Mouse (Mus musculus): ENCODE measurements around the gene Fam92b.

The Fam92b gene

GRCm38 (mm10) chr8:120177318-120178123, at the start of gene Fam92b:
Gene Fam92b (minus strand): TSS chr8:120177466.
- peak; percentile 88 for DNase-seq (ENCODE audit: low read depth, low spot score)

- no peak for DNase-seq (ENCODE audit: low read depth, low spot score)
These were observed 48.3 kb upstream of the Fam92b start for GRCm38 (mm10) chr8:120225421-120226151.

DNA sequence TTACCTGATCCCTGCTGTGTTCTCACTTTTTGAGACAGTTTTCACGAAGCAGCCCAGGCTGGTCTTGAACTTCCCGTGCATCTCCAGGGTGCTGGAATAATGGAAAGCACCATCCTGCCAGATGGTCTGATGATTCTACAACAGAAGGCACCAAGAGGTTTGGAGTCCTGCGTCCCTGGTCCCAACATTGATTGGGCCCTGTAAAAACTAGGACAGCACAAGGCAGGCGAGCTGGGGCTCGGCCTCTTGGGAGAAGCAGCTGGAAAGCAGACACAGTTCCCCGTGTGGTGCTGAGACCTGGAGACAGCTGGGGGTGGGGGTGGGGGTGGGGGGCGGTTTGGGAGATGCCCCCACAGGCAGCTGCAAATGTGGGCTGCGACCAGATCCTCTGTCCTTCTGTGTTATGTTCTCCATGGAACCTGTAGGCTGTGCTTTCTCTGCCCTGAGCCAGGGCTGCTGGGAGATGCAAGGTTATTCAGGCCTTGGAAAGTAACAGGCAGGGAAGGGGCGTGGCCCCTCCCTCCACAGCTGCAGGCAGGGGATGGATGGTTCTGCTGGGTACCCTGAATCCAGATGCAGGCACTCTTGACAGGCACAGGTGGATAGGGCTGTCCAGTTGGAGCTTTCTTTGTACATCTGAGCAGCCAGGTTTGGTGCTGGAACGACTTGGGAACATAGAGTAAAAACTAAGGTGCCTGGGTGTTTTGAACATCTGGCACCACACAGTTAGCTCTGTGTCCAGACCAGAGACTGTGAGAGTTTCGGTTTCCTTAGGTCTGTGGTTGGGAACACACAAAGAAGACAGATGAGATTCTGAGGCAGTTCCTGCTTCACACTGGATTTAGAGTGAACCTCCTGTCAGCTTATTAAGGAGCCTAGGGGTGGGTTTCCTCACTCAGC, 47.5 kb upstream of the Fam92b start:
- DNase-seq (ENCODE audit: low read depth, low spot score) = no peak

- no peak for DNase-seq (ENCODE audit: low read depth, low spot score)
These were observed 45.3 kb upstream of the Fam92b start for GRCm38 (mm10) chr8:120222548-120222947.

DNA sequence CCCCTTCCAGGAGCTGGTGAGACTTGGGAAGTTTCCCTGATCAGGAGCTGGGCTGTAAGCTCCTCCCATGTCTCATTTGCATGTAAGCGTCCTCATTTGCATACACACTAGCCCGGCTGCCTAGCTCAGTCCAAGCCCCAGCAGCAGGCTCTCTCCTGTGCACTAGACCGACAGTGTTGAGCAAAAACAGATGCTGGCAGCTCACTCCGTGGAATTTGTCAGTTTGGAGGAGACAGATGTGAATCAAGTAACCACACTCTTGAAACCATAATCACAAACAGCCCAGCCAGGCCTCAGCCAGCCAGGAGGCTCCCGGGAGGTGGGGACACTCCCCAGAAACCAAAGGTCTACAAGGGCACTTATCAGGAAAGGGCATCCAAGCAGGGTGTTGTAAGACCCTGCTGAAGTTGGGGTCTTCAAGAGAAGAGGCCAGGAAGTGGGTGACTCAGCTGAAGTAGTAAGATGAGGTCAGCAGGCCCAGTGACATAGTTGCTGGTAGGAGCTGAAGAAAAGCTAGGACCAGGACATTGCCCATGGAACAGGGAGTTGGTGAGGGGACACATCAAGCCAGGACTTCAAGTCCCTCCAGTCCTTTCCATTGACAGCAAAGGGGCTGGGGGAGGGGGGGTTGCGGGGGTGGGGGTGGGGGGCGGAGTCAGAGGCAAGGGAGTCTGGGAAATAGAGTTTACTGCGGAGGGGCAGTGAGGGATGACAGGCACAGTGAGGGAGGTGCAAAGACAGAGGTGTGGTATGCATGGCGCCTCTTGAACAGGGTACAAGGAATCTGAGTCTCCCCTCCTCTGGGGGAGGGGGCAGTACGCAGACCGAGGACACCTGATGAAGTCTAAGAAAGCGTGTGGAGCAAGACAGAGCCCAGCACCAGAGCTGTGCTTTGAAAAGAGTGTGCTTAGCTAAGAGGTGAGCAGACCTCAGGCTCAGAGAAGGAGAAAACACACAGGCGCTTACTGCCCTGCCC, 39.9 kb upstream of the Fam92b start:
- peak; percentile 87 for DNase-seq (ENCODE audit: low read depth, low spot score)

DNA sequence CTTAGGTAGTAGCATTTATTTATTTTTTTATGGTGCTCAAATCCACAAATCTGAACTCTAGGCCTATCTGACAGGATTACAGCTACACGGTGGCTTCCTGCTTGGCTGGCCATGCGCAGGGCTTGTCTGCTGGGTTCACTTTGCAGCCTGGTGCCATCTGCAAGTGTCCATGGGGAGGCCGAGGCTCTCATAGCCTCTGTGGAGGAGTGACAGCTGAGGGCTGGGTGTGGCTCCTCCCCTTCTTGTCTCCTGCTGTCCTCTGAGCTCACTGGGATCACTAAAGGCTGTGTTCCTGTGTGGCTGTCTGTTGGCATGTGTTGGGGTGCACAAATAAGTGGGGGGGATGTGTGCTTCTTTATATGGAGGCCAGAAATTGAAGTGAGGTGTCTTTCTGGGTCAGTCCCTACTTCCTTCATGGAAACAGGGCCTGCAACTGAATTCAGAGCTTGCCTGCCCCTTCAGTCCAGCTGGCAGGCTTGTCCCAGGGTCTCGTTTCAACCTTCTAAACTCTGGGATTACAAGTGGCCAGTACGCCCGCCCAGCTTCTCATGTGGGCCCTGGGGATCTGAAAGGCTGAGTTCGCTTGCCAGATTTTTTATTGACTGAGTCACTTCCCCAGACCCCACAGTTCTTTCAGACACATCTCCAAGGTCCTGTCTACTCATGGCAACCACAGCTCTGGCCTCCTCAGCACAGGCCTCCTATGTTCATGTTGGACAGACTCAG, 38.3 kb upstream of the Fam92b start:
- no peak for DNase-seq (ENCODE audit: low read depth, low spot score)

GRCm38 (mm10) chr8:120213939-120214338, 36.7 kb upstream of the Fam92b start:
- DNase-seq (ENCODE audit: low read depth, low spot score) = no peak

- no peak for DNase-seq (ENCODE audit: low read depth, low spot score)
These were observed 36.0 kb upstream of the Fam92b start for GRCm38 (mm10) chr8:120213229-120213628.

DNA sequence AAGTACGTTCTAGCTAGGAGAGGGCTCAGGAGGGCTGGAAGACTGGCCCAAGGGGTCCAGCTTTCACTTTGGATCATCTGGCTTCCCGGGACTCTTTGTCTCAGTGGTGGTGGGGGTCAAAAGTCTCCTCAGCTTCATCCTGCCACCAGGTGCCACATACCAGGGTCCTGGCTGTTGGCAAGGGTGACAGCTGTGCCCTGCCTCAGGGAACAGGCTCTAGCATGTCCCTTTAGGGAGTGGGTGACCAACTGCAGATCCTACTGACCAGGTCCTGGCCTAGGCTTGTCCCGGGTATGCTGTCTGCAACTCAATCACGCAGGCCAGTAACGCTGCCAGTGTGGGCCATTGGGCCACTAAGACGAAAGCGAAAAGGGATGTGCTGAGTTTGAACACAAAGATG, 35.3 kb upstream of the Fam92b start:
- DNase-seq (ENCODE audit: low read depth, low spot score) = no peak

DNA sequence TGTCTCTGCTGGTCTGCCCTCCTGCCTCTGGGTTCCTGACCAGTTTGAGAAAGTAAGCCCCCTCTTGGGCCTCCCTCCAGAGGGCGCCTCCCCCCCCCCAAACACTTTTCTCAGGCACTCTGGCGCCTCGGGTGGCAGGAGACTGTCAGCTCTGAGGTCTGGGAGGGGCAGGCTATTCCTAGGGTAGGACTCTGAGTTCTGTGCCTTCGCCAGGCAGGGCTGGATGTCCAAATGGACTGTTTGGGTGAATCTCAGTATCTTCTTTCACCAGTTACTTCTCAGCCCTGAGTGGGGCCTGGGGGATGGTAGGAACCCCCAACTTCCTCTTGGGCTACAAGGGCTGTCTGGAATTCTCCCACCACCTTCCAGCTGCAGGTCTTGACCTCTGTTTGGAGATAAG, 34.1 kb upstream of the Fam92b start:
- DNase-seq (ENCODE audit: low read depth, low spot score) = peak; percentile 50

DNA sequence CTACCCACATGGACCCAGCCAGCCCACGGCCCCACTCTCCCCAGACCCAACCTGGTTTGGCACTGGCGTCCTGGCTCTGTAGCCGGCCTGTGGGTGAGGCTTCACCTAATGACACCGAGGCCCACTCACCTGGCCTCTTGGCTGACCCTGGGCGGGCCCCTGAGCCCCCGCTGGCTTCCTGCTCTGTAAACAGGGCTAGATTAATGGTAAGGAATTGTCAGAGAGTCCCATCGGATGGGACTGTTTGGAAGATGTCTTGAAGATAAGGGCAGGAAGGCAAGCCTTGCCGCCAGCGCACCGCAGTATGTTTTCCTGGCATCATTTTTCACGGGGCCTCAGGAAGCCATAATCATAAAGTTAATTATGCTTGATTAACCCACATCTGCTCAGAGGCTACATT, 30.8 kb upstream of the Fam92b start:
- no peak for DNase-seq (ENCODE audit: low read depth, low spot score)

DNA sequence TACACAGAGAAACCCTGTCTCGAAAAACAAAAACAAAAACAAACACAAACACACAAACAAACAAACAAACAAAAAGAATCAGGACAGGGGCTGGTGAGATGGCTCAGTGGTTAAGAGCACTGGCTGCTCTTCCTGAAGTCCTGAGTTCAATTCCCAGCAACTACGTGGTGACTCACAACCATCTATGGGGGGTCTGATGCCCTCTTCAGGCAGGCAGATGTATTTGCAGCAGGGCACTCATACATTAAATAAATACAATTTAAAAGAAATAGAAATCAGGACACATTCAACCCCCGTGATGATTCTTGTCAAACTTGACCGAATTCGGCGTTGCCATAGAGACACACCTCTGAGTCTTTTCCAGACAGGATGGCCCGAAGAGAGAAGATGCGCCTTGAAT, 30.1 kb upstream of the Fam92b start:
- no peak for DNase-seq (ENCODE audit: low read depth, low spot score)

GRCm38 (mm10) chr8:120205916-120206315, 28.6 kb upstream of the Fam92b start:
- no peak for DNase-seq (ENCODE audit: low read depth, low spot score)

DNA sequence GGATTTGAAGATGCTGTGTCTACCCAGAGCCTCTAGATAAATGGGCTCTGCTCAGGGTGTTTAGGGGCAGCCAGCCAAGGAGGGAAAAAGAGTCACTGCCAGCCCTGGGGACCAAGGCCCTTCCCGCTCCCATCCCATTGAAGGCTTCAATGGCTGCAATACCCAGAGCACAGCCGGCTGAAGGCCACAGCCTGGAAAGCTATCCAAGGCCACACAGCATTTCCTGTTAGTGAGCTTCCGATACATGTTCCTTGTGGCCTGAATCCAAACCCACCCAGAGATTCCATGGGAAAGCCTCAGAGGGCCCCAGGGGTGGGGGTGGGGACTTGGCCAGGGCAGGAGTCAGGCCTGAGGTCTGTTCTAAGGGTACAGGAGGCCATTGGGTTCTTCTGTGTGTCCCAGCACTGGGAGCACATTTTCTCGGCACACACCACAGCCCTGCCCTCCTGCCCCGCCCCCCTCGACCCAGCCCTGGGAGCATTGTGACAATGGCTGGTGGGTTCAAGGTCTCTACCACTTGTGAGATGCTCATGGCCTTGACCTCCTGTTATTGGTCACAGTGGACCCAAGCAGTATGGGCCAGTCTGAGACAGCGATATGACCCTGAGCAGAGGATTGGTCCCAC, 27.6 kb upstream of the Fam92b start:
- DNase-seq (ENCODE audit: low read depth, low spot score) = no peak

DNA sequence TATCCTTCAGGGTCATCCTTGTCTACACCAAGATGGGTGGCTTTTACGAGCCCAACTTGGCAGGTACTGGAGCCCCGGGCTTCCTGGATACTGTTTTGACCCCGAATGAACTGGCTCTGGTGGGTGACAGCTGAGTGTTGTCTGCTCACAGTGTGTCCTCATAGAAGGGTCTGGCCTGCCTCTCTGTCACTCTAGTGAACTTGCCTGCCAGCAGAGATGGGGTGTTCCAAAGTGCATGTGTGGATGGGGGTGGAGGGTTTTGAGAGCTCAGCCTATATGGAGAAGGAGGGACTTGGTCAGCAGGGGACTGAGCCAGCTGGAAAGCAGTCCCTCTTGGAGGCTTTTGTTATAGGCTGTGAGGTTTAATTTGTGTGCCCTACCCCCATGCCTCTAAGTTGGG, 25.3 kb upstream of the Fam92b start:
- DNase-seq (ENCODE audit: low read depth, low spot score) = no peak

GRCm38 (mm10) chr8:120201351-120201750, 24.1 kb upstream of the Fam92b start:
- no peak for DNase-seq (ENCODE audit: low read depth, low spot score)

- DNase-seq (ENCODE audit: low read depth, low spot score) = no peak
These were observed 14.9 kb upstream of the Fam92b start for GRCm38 (mm10) chr8:120192118-120192517.

- DNase-seq (ENCODE audit: low read depth, low spot score) = no peak
These were observed 14.4 kb upstream of the Fam92b start for GRCm38 (mm10) chr8:120191633-120192032.

DNA sequence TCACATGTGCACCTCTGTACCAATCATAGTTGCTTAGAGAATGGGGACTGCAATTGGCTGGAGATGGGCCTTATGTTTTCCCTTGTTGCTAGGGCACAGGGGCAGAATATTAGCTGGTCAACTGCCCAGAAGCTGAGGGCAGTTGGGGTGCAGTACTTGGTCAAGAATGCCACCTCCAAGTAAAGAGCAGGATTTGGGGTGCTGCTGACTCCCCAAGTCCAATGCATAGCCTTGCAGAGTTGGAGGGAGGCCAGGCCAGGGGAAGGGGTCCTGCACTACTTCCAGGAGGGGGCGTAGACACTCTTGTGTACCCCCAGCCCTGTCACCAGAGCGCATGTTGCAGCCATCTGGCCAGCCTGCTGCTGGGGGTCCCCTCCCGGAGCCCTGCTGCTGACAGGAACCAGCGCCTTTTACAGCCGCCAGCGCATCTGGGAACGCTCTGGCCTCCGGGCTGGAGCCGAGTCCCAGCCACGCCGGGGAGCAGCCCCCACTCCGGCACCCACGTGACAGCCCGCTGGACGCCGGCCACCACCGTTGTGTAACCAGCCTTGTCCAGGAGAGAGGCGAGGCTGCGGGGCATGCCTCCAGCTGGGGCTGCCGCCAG, 13.6 kb upstream of the Fam92b start:
- no peak for DNase-seq (ENCODE audit: low read depth, low spot score)
